Mouse (Mus musculus) midbrain, embryonic 10.5 days (tissue): ENCODE results near the gene Ush2a. TPM values are rescaled to one million over a fixed set of nuclear protein-coding genes. Genes with fewer than 3 reads are reported as not detected.

ENCODE experiments used
- DNase-seq: peaks from one replicate; pipeline ENCODE4 v3.0.0-alpha.2; 2017; ENCODE audit warnings: low spot score
- H3K27ac ChIP-seq: fragments of 300-500 bp; sonication (generic); replicated peaks from 2 replicates; pipeline ENCODE4 v1.5.1; 2016; ENCODE audit warnings: mild to moderate bottlenecking
- H3K27me3 ChIP-seq: fragments of 300-500 bp; sonication (generic); 2 replicates; pipeline ENCODE4 v1.6.1; 2016; ENCODE audit warnings: low read depth, mild to moderate bottlenecking; ENCODE audit not compliant: poor library complexity, severe bottlenecking
- H3K36me3 ChIP-seq: fragments of 300-500 bp; sonication (generic); 2 replicates; pipeline ENCODE4 v1.6.1; 2016; ENCODE audit warnings: mild to moderate bottlenecking, moderate library complexity
- H3K4me1 ChIP-seq: fragments of 300-500 bp; sonication (generic); 2 replicates; pipeline ENCODE4 v1.6.1; 2016
- H3K4me3 ChIP-seq: fragments of 300-500 bp; sonication (generic); 2 replicates; pipeline ENCODE4 v1.5.1; 2016; ENCODE audit warnings: mild to moderate bottlenecking, moderate library complexity
- H3K9me3 ChIP-seq: fragments of 300-500 bp; sonication (generic); replicated peaks from 2 replicates; pipeline ENCODE4 v1.6.1; 2016; ENCODE audit warnings: mild to moderate bottlenecking
- WGBS: fragments of 180-500 bp; shearing (Covaris S2); methylation state at CpG from one replicate; pipeline ENCODE4 v1.1.7; 2016; 5-methylcytosine and 5-hydroxymethylcytosine counted together
- polyA plus RNA-seq: library from polyadenylated mRNA; unstranded; fragments of >200 nt; fragmentation: Nextera tagmentation; extraction: Ambion mirVana; gene quantifications from 2 replicates; pipeline ENCODE4 v1.2.1, GENCODE M21; 2016

Ush2a gene
- polyA plus RNA-seq, 1 experiment from 2014 or later, result 0.12 TPM

DNA sequence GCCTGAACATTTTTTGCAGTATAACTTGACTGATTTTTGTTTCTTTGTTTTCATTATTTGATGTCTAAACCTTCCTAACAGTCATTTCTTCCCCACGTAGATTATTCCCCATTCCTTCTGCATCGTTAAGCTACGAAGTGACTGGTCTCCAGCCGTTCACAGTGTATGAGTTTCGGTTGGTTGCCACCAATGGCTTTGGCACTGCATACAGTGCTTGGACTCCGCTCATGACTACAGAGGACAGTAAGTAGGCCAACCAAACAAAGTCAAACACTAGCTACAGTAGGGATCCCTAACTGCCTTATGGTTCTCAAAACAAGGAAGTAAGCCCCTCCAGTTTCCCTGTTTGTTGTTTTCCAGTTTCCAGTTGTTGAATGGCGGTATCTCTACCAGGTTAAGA, 453.1 kb downstream of the Ush2a start:
- Histone ChIP-seq H3K9me3 (no peaks in the 10 kb centered on the region), H3K27me3 (no peaks in the 10 kb centered on the region), H3K36me3 (no peaks in the 10 kb centered on the region), H3K4me1 (0 out of 2 replicates have a peak, but pooled peaks cover 3% of the 10 kb centered on the region), H3K27ac (no peak overlapping the region), H3K4me3 (no peak overlapping the region)
- no peak for DNase-seq
- 93% methylated on average over 7 of the region's 7 CpGs for WGBS

DNA sequence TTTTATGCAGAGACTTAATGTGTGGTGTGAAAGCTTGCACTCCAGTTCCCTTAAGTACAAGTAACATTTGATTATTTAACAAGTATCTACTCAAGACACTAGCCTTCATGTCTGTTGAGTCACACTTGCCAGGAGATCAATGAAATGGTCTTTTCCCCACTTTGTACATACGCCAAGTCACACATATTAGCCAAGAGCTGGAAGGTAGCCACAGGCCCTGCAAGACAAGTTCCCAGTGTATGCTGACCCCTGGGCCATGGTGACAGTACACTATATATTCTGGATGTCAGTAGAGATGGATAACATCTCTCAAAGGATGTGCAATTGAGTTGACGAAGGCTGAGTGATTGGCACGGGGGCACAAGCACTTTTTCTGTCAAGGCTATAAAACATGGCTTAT, 455.1 kb downstream of the Ush2a start:
- H3K27me3 ChIP-seq, result no peaks in the 10 kb centered on the region
- H3K4me1 ChIP-seq, result 0 out of 2 replicates have a peak, but pooled peaks cover 3% of the 10 kb centered on the region
- H3K9me3 ChIP-seq, result no peaks in the 10 kb centered on the region
- H3K4me3 ChIP-seq, result no peak overlapping the region
- H3K36me3 ChIP-seq, result no peaks in the 10 kb centered on the region
- WGBS, result 91% methylated on average over 3 of the region's 3 CpGs
- no peak overlapping the region for H3K27ac ChIP-seq
- no peak for DNase-seq

DNA sequence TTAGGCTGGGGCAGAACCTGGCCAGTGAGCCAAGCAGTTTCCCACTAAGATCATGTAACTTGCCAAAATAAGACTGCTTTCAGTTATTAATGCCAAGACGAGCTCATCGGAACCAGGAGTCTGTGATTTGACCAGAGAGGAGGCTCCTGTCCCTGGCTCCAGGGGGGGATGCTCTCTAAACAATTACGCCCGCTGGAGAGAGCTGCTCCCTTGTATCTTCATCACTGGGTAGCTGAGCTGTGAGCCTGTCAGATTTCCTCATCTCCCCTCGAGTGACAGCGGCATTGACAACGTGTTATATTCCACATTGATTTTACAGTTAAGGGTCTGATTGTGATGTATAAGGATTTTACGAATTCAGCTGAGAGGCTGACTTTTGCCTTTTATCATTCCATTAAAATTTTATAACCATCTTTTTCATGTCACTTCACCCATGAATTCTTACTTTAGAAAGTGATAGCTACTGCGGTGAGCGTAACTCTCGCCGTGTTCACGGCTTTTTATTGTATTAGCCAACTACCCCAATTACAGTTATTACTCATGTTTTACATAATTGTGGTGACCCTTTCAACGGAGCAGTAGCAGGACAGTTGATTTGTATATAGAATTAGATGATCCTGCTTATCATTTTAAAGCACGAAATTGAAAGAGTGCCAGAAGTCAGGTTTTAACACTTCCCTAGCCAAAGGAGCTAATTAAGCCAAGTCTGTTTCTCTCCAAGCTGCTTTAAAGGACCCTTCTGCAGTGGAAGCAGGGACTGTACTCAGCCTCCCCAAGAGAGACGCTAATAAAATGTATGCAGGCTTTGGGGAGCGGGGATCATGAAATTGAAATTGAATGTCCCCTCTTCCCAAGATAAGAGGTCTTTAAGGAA, 463.5 kb downstream of the Ush2a start:
- no peak for DNase-seq
- 83% methylated on average over 17 of the region's 17 CpGs for WGBS
- peaks cover 6% of the 10 kb centered on the region; the same call in 1 of the 2 replicates for H3K4me1 ChIP-seq
- no peak overlapping the region for H3K27ac ChIP-seq
- no peaks in the 10 kb centered on the region for H3K36me3 ChIP-seq
- no peak overlapping the region for H3K4me3 ChIP-seq
- no peaks in the 10 kb centered on the region for H3K27me3 ChIP-seq
- H3K9me3 ChIP-seq, result no peaks in the 10 kb centered on the region

DNA sequence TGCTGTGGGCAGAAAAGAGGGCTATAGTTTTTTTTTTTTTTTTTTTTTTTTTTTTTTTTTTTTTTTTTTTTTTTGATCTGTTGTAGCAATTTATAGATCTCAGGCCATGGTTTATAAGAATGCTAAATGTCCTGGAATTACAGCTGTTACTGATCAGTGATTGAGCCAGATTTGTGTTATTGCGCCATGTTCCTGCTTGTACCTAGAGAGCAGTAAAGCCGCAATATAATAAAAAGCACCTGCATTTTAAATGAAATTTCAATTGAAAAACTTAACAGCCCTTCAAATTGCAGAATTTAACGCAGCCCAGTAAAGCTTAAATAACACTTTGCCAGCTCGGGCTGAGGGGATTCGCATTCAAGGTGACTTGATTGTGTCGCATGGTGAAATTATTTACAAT, 465.1 kb downstream of the Ush2a start:
- no peaks in the 10 kb centered on the region for H3K36me3 ChIP-seq
- no peaks in the 10 kb centered on the region for H3K9me3 ChIP-seq
- DNase-seq, result no peak
- H3K4me3 ChIP-seq, result no peak overlapping the region
- H3K27me3 ChIP-seq, result no peaks in the 10 kb centered on the region
- WGBS, result 89% methylated on average over 6 of the region's 6 CpGs
- H3K4me1 ChIP-seq, result peaks cover 6% of the 10 kb centered on the region; the same call in 1 of the 2 replicates
- H3K27ac ChIP-seq, result no peak overlapping the region

DNA sequence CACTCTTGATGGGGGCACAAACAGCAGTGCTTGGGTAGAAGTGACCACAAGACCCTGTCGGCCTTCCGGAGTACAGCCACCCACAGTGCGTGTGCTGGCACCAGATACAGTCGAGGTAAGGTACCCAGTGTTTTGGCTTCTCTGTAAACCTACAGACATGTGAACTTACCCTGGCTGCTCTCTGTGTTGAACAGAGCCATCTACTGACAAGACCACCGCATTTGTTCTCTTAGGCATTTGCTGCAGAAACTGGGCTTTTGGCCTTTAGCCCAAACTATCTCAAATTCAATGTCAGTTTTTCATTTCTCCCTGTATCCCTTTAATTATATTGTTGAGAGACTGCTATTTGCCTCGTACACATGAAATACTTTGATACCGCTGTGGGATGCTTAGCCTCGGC, 466.8 kb downstream of the Ush2a start:
- Histone ChIP-seq H3K36me3 (no peaks in the 10 kb centered on the region), H3K27me3 (no peaks in the 10 kb centered on the region), H3K9me3 (no peaks in the 10 kb centered on the region), H3K4me1 (peaks cover 6% of the 10 kb centered on the region; the same call in 1 of the 2 replicates), H3K4me3 (no peak overlapping the region), H3K27ac (no peak overlapping the region)
- DNase-seq, result no peak
- WGBS, result 89% methylated on average over 8 of the region's 8 CpGs

DNA sequence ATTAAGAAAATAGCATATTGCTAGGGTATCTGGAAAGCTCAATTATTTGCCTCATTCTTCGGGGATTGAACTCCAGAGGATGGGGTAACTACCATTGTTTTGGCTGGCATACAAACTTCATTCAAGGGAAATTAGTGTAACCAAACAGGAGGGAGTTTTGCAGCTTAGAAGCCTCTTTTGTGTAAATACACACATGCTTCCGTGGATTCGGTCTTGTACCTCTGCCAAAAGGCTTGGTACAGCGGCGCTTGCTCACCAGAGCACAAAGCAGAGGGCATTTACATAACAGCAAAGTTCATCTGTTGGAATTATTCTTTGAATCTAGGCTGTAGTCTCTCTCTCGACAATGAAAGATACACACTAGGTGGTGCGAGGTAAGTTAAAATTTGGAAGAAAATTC, 467.4 kb downstream of the Ush2a start:
- Histone ChIP-seq H3K9me3 (no peaks in the 10 kb centered on the region), H3K4me1 (peaks cover 6% of the 10 kb centered on the region; the same call in 1 of the 2 replicates), H3K27ac (no peak overlapping the region), H3K36me3 (no peaks in the 10 kb centered on the region), H3K27me3 (no peaks in the 10 kb centered on the region), H3K4me3 (no peak overlapping the region)
- 62% methylated on average over 7 of the region's 7 CpGs for WGBS
- DNase-seq, result no peak

DNA sequence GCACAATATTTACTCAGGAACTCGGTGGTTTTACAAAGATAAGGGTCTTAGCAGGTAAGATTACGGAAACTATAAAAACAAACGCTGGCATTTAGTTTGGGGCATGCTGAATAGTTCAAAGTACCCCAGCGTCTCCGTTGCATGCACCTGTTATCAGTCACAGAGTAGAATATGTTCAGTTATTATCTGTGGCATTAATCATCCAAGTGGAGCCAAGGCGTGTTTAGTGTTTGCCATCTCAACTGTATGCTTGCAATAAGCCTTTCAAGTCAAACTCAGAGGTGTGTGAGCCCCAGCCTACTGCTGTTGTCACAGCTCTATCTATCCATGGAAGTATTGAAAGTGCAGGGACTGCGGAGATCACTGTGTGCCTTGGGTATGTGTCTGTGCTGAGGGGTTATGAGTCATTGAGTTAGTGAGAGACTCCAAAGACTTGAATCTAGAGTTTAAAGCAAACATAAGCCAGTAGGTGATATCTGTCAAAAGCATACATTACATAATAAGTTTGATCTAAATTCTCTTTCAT, 473.0 kb downstream of the Ush2a start:
- Histone ChIP-seq H3K4me3 (no peak overlapping the region), H3K27ac (no peak overlapping the region), H3K27me3 (no peaks in the 10 kb centered on the region), H3K36me3 (no peaks in the 10 kb centered on the region), H3K4me1 (no peaks in the 10 kb centered on the region), H3K9me3 (no peaks in the 10 kb centered on the region)
- WGBS, result 90% methylated on average over 7 of the region's 7 CpGs
- no peak for DNase-seq

DNA sequence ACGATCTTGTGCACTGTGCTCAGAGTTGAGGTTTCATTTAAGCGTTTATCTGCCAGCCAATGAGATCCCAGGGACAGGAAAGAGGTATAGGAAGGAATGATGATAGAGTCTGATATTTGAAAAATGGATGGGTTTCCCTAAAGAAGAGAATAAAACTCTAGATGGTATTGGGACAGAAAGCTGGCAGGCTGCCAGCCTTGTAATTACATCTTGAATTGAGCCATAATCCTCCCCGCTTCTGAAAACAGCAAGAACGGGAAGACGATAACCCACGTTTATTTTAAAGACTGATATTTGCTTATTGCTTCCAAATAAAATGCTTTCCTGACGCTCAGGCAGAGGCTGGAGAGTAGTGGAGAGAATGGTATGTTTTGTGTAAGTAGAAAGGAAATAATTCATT, 481.1 kb downstream of the Ush2a start:
- H3K27ac ChIP-seq, result no peak overlapping the region
- H3K4me3 ChIP-seq, result no peak overlapping the region
- no peaks in the 10 kb centered on the region for H3K4me1 ChIP-seq
- DNase-seq, result no peak
- no peaks in the 10 kb centered on the region for H3K9me3 ChIP-seq
- H3K27me3 ChIP-seq, result no peaks in the 10 kb centered on the region
- H3K36me3 ChIP-seq, result no peaks in the 10 kb centered on the region
- WGBS, result 90% methylated on average over 7 of the region's 7 CpGs

DNA sequence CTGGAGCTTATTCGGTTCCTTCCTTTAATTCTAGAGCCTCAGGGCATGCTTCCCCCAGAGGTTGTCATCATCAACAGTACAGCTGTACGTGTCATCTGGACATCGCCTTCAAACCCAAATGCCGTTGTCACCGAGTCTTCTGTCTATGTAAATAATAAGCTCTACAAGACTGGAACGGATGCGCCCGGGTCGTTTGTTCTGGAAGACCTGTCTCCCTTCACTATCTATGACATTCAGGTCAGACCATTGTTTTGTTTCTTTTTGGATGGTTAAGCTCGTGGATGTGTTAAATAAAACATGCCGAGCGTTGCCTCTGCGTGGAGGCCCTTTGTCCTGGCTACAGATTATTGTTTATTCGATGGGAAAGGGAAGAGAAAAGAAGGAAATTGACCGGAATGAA, 493.2 kb downstream of the Ush2a start:
- Histone ChIP-seq H3K9me3 (no peaks in the 10 kb centered on the region), H3K36me3 (no peaks in the 10 kb centered on the region), H3K27me3 (no peaks in the 10 kb centered on the region), H3K4me1 (peaks cover 11% of the 10 kb centered on the region; the same call in 1 of the 2 replicates), H3K27ac (no peak overlapping the region), H3K4me3 (no peak overlapping the region)
- 68% methylated on average over 15 of the region's 15 CpGs for WGBS
- no peak for DNase-seq

DNA sequence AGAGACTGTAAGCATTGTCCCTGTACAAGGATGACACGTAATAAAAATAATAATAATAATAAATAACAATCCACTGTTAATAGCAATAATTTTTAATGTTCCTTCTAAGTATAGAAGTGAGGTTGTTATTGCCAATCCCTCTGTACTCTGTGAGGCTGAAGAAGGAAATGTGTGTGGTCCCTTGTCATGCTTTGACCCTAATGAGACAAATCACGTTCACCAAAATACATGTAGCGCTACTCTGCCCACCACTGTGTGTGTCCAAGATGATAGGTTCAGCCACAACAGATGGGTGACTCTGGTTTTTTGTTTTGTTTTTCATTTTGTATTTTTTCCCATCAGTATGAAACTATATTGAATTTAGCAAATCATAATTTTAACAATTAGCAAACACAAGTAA, 498.7 kb downstream of the Ush2a start:
- no peaks in the 10 kb centered on the region for H3K9me3 ChIP-seq
- DNase-seq, result no peak
- H3K27ac ChIP-seq, result no peak overlapping the region
- H3K36me3 ChIP-seq, result no peaks in the 10 kb centered on the region
- WGBS, result 94% methylated on average over 3 of the region's 3 CpGs
- peaks cover 9% of the 10 kb centered on the region for H3K4me1 ChIP-seq
- no peak overlapping the region for H3K4me3 ChIP-seq
- H3K27me3 ChIP-seq, result no peaks in the 10 kb centered on the region

DNA sequence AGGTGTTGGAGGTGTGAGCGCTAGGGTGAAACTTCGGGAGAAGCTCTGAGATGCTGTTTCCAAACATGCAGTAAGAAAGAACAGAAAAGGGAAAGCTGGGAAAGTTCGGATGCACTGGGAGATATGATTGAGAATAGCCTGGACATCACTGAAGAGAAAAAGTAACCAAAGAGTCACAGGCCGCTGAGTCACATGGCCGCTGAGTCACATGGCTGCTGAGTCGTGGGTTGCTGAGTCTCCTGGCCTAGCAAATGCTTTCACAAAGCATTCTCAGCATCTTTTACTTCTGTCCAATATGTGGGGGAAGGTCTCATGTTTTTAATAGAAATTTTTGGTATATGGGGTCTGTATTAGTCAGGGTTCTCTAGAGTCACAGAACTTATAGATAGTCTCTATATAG, 500.6 kb downstream of the Ush2a start:
- H3K4me1 ChIP-seq, result peaks cover 7% of the 10 kb centered on the region; the same call in 1 of the 2 replicates
- H3K27me3 ChIP-seq, result no peaks in the 10 kb centered on the region
- no peak for DNase-seq
- H3K4me3 ChIP-seq, result no peak overlapping the region
- no peak overlapping the region for H3K27ac ChIP-seq
- no peaks in the 10 kb centered on the region for H3K36me3 ChIP-seq
- WGBS, result 91% methylated on average over 6 of the region's 6 CpGs
- H3K9me3 ChIP-seq, result no peaks in the 10 kb centered on the region

DNA sequence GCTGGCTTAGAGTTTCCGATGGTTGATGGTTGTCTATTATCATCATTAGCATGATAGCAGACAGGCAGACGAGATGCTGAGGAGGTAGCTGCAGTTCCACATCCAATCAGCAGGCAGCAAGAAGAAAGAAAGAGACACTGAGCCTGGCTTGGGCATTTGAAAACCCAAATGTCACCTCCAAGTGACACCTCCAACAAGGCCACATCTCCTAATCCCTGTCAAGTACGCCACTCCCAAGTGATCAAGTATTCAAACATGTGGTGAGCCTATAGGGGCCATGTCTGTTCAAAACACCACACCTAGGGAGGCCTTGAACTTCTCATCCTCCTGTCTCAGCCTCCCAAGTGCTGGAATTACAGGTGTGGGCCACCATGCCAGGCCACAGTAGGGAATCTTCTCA, 501.9 kb downstream of the Ush2a start:
- no peak for DNase-seq
- 84% methylated on average over 3 of the region's 3 CpGs for WGBS
- H3K27ac ChIP-seq, result no peak overlapping the region
- H3K4me3 ChIP-seq, result no peak overlapping the region
- H3K4me1 ChIP-seq, result peaks cover 7% of the 10 kb centered on the region; the same call in 1 of the 2 replicates
- H3K36me3 ChIP-seq, result no peaks in the 10 kb centered on the region
- H3K27me3 ChIP-seq, result no peaks in the 10 kb centered on the region
- no peaks in the 10 kb centered on the region for H3K9me3 ChIP-seq

DNA sequence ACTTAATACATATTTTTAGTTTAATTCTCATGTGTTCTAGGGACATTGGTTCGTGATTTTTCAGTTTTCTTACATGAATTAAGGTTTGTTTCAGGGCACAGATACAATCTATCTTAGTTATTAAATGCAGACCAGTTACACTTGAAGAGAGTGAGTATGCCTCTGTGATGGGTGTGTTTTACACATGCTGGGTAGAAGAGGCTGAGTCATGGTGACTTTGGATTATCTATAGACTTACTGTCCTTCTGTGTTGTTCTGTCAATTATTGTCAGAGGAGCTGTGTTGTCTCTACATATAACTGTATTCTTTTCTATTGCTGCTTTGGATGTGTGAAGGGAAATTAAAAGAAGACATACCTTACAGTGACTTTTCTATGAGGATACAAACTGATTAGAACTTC, 509.0 kb downstream of the Ush2a start:
- H3K27ac ChIP-seq, result no peak overlapping the region
- 90% methylated on average over 1 of the region's 1 CpGs for WGBS
- DNase-seq, result no peak
- H3K36me3 ChIP-seq, result no peaks in the 10 kb centered on the region
- H3K27me3 ChIP-seq, result no peaks in the 10 kb centered on the region
- no peaks in the 10 kb centered on the region; the same call in 1 of the 2 replicates for H3K9me3 ChIP-seq
- H3K4me3 ChIP-seq, result no peak overlapping the region
- H3K4me1 ChIP-seq, result no peaks in the 10 kb centered on the region
